Mouse (Mus musculus): ENCODE measurements at regions not wholly inside any gene's neighbourhood (a gene's known extent, or its start where the extent isn't known, plus 50 kb on each side); places are given as distances from the start of the nearest gene placed in this dataset.

DNA sequence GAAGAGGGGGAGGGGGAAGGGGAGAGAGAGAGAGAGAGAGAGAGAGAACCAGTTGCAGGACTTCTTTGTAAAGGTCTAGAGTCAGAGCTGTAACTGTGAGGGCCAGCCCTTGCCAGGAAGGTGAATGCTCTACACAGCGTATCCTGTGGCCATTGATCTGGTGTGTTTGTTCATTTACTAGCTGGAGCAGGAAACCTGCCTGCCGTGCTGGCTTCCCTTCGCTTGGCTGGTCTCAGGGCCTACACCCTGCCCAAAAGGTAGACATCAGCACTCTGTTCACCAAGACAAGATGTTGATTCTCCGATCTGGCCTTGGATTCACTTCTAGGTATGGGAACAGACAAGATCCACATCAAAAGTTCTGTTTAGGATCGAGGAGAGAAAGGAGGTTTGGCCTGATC is 87.5 kb upstream of the Haao start:
- WGBS, result 60% methylated on average over 5 of the region's 5 CpGs
- Histone ChIP-seq H3K4me1 (replicated peaks; ENCODE audit: control insufficient read depth, insufficient read depth, low read length) (peaks cover 17% of the 10 kb centered on the region), H3K4me3 (ENCODE audit: low read length) (no peak overlapping the region), H3K9ac (ENCODE audit: low read length) (no peak overlapping the region), H3K36me3 (ENCODE audit: control insufficient read depth, insufficient read depth, low read length) (no peaks in the 10 kb centered on the region), H3K27me3 (ENCODE audit: control insufficient read depth, insufficient read depth, low read depth, low read length) (no peaks in the 10 kb centered on the region), H3K27ac (ENCODE audit: low read length) (no peak overlapping the region), H3K9me3 (ENCODE audit: control insufficient read depth, low read length) (no peaks in the 10 kb centered on the region), H3K4me2 (ENCODE audit: low read depth, low read length) (no peak overlapping the region)
- ATAC-seq (ENCODE audit: low read depth), result no peak

DNA sequence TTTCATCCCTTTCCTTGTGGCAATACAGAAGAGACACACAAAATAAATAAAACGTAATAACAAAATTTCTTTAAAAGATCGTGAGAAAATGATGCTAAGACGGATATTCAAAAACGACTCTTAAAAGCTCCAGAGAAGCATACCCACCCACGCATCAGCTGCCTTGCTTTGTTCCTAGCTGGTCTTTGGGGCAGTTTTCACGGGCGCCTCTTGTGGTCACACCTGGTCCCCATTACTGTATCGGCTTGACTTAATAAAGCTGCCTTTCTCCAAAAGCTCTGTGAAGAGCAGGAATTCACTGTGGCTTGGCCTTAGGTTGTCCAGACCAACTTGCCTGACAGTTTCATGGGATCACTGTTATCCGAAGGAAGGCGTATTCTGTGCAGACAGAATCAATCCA is 86.0 kb upstream of the Haao start:
- Histone ChIP-seq H3K36me3 (ENCODE audit: control insufficient read depth, insufficient read depth, low read length) (no peaks in the 10 kb centered on the region), H3K4me2 (ENCODE audit: low read depth, low read length) (no peak overlapping the region), H3K9ac (ENCODE audit: low read length) (no peak overlapping the region), H3K4me3 (ENCODE audit: low read length) (no peak overlapping the region), H3K27me3 (ENCODE audit: control insufficient read depth, insufficient read depth, low read depth, low read length) (no peaks in the 10 kb centered on the region), H3K9me3 (ENCODE audit: control insufficient read depth, low read length) (no peaks in the 10 kb centered on the region), H3K27ac (ENCODE audit: low read length) (no peak overlapping the region), H3K4me1 (replicated peaks; ENCODE audit: control insufficient read depth, insufficient read depth, low read length) (peaks cover 15% of the 10 kb centered on the region)
- ATAC-seq (ENCODE audit: low read depth), result no peak
- WGBS, result 89% methylated on average over 10 of the region's 10 CpGs

DNA sequence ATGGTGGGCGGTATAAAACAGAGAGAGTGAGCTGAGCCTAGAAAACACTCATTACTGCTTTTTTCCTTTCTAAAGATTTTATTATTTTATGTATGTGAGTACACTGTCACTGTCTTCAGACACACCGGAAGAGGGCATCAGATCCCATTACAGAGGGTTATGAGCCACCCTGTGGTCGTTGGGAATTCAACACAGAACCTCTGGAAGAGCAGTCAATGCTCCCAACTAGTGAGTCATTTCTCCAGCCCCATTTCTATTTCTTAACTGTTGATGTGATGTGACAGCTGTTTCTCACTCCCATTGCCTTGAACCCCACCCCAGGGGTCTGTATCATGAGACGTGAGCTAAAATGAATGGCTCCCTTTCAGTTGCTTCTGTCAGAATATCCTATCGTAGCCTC is 82.6 kb upstream of the Haao start:
- Histone ChIP-seq H3K4me2 (ENCODE audit: low read depth, low read length) (no peak overlapping the region), H3K9me3 (ENCODE audit: control insufficient read depth, low read length) (no peaks in the 10 kb centered on the region), H3K27me3 (ENCODE audit: control insufficient read depth, insufficient read depth, low read depth, low read length) (no peaks in the 10 kb centered on the region), H3K9ac (ENCODE audit: low read length) (no peak overlapping the region), H3K36me3 (ENCODE audit: control insufficient read depth, insufficient read depth, low read length) (no peaks in the 10 kb centered on the region), H3K4me1 (replicated peaks; ENCODE audit: control insufficient read depth, insufficient read depth, low read length) (no peaks in the 10 kb centered on the region), H3K27ac (ENCODE audit: low read length) (no peak overlapping the region), H3K4me3 (ENCODE audit: low read length) (no peak overlapping the region)
- WGBS, result 65% methylated on average over 5 of the region's 5 CpGs
- no peak for ATAC-seq (ENCODE audit: low read depth)

DNA sequence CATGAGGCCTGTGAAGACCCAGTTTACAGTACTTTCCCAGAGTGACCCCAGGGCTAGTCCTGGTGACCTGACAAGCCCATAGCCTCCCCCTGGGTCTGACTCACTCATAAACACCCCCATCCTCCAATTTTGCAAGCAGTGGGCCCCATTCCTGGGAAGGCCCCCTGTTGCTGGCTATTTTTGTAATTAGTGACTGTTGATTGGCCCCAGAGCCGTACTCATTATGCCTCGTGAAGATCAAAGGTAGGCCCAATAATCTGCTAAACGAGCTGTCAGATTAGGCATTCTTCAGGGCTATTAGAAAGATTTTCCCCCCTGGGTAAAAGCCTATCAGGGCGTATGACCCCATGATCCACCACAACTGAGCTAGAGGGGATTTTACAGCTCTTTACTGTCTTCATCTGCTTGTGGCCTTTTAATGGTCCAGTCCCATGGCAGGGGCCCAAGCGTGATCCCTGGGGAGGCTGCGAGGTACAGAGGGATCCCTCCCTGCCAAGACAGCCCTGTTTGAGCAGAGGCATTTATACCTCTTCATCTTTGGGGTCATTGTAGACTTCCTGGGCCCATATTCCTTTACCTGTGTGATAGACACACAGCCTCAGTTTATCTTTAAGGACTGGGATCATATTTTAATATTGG is 80.1 kb upstream of the Haao start:
- Histone ChIP-seq H3K4me1 (replicated peaks; ENCODE audit: control insufficient read depth, insufficient read depth, low read length) (no peaks in the 10 kb centered on the region), H3K9ac (ENCODE audit: low read length) (no peak overlapping the region), H3K36me3 (ENCODE audit: control insufficient read depth, insufficient read depth, low read length) (no peaks in the 10 kb centered on the region), H3K9me3 (ENCODE audit: control insufficient read depth, low read length) (no peaks in the 10 kb centered on the region), H3K27ac (ENCODE audit: low read length) (no peak overlapping the region), H3K4me3 (ENCODE audit: low read length) (no peak overlapping the region), H3K27me3 (ENCODE audit: control insufficient read depth, insufficient read depth, low read depth, low read length) (no peaks in the 10 kb centered on the region), H3K4me2 (ENCODE audit: low read depth, low read length) (no peak overlapping the region)
- ATAC-seq (ENCODE audit: low read depth), result no peak
- 67% methylated on average over 6 of the region's 6 CpGs for WGBS

DNA sequence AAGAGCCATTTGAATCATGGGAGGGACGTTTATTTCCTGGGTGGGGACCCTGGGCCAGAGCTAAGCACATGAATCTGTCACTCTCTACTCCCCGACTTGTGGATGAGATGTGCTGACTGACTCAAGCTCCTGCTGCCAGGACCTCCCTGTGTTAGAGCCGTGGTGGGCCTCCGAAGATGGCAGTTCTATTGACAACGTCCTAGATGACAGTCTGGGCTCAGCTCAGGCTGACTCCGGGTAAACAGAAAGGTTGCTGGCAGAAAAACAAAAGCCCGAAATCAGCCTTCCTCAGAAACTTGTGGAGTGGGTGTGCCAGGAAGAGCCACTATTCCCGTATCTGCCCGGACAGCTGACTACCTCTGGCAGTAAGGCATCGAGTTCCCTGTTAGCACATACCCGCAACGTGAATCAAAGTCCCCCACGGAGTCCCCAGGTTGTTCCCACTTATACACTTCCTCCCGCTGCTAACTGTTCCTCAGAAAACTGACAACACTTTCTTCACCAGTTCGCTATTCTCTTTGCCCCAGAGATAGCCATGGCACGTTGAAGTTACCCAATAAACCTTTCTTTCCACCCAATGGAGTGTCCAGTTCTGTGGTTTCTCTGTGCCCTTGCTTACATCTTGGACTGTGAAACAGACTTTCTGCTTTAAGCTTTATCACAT is 76.6 kb upstream of the Haao start:
- Histone ChIP-seq H3K9ac (ENCODE audit: low read length) (no peak overlapping the region), H3K4me1 (replicated peaks; ENCODE audit: control insufficient read depth, insufficient read depth, low read length) (no peaks in the 10 kb centered on the region; the same call in 1 of the 2 replicates), H3K4me2 (ENCODE audit: low read depth, low read length) (no peak overlapping the region), H3K4me3 (ENCODE audit: low read length) (no peak overlapping the region), H3K27ac (ENCODE audit: low read length) (no peak overlapping the region), H3K9me3 (ENCODE audit: control insufficient read depth, low read length) (no peaks in the 10 kb centered on the region), H3K36me3 (ENCODE audit: control insufficient read depth, insufficient read depth, low read length) (no peaks in the 10 kb centered on the region), H3K27me3 (ENCODE audit: control insufficient read depth, insufficient read depth, low read depth, low read length) (no peaks in the 10 kb centered on the region)
- WGBS, result 38% methylated on average over 16 of the region's 16 CpGs
- ATAC-seq (ENCODE audit: low read depth), result 0 out of 2 replicates have a peak, but pooled peaks have one; percentile 34

DNA sequence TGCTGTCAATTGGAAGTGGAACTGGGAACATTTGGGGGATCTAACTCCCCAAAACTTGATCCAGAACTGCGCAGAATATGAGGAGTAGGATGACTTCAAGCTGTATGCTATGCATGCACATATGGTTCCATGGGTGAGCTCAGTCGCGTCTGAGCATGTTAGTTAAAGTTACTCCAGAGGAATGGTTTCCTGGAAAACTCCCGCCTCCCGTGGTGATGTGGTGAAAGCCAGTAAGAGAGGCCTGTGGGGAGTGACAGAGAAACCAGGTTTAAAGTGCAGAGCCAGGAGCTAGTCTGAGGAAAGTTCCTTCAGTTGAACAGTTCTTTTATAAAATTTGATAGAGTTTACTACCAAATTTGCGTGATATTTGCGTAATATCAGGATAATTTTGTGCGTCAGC is 73.1 kb upstream of the Haao start:
- Histone ChIP-seq H3K9ac (ENCODE audit: low read length) (no peak overlapping the region), H3K36me3 (ENCODE audit: control insufficient read depth, insufficient read depth, low read length) (no peaks in the 10 kb centered on the region), H3K4me1 (replicated peaks; ENCODE audit: control insufficient read depth, insufficient read depth, low read length) (peaks cover 20% of the 10 kb centered on the region), H3K4me3 (ENCODE audit: low read length) (no peak overlapping the region), H3K4me2 (ENCODE audit: low read depth, low read length) (no peak overlapping the region), H3K27ac (ENCODE audit: low read length) (no peak overlapping the region), H3K9me3 (ENCODE audit: control insufficient read depth, low read length) (no peaks in the 10 kb centered on the region), H3K27me3 (ENCODE audit: control insufficient read depth, insufficient read depth, low read depth, low read length) (no peaks in the 10 kb centered on the region)
- 79% methylated on average over 8 of the region's 8 CpGs for WGBS
- ATAC-seq (ENCODE audit: low read depth), result no peak

DNA sequence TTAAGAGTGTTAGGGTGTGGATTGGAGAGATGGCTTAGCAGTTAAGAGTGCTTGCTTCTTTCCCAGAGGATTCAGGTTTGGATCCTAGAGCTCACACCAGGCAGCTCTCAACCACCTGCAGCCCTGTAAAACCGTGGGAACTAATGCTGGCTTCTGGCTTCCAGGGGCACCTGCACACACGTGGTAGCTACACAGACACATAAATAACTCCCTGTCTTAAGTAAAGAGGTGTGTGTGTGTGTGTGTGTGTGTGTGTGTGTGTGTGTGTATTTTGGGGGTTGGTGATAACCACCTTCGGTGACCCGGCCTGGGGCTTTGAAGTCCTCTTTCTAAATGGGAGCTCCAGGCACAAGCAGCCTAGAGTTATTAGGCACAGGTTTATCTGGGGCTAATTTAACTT is 72.5 kb upstream of the Haao start:
- Histone ChIP-seq H3K9ac (ENCODE audit: low read length) (no peak overlapping the region), H3K9me3 (ENCODE audit: control insufficient read depth, low read length) (no peaks in the 10 kb centered on the region), H3K36me3 (ENCODE audit: control insufficient read depth, insufficient read depth, low read length) (no peaks in the 10 kb centered on the region), H3K4me2 (ENCODE audit: low read depth, low read length) (no peak overlapping the region), H3K4me3 (ENCODE audit: low read length) (no peak overlapping the region), H3K27me3 (ENCODE audit: control insufficient read depth, insufficient read depth, low read depth, low read length) (no peaks in the 10 kb centered on the region), H3K27ac (ENCODE audit: low read length) (no peak overlapping the region), H3K4me1 (replicated peaks; ENCODE audit: control insufficient read depth, insufficient read depth, low read length) (peaks cover 23% of the 10 kb centered on the region)
- no peak for ATAC-seq (ENCODE audit: low read depth)
- WGBS, result 35% methylated on average over 4 of the region's 4 CpGs

DNA sequence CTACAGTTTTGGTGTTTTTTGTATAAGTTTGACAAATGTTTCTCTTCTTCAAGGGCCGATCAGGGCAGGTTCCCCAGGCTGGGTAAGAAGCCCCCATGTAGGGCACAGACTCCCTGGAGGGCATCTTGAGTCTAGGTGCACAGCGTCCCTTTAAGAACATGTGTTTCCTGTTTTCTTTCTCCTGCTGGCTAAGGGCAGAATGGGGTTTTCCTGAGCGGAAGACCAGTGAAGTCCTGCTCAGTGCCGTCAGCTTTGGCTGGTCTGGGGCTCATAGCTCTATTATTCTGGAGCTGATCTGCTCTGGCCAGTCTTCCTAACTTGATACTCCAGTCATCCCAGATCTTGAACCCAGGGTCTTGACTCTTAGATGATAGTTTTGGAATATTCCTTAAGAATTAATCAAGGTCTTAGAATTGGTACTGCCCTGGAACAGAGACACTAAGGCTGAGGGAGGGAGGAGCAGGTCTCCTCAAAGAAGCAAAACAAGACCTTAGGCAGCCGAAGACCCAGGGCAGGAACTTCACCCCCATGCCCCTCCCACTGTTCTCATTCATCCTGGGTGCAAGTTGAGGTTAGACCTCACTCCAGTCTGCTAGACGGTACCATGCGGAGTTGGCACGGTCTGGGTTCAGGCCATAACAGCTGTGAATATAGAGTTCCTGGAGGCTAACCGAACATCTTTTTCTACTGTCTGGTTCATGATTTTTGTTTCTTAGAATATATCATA is 70.8 kb upstream of the Haao start:
- Histone ChIP-seq H3K27ac (ENCODE audit: low read length) (peak overlapping the region; percentile 57), H3K4me3 (ENCODE audit: low read length) (no peak overlapping the region), H3K36me3 (ENCODE audit: control insufficient read depth, insufficient read depth, low read length) (no peaks in the 10 kb centered on the region), H3K9me3 (ENCODE audit: control insufficient read depth, low read length) (no peaks in the 10 kb centered on the region), H3K9ac (ENCODE audit: low read length) (no peak overlapping the region), H3K27me3 (ENCODE audit: control insufficient read depth, insufficient read depth, low read depth, low read length) (no peaks in the 10 kb centered on the region), H3K4me1 (replicated peaks; ENCODE audit: control insufficient read depth, insufficient read depth, low read length) (peaks cover 29% of the 10 kb centered on the region), H3K4me2 (ENCODE audit: low read depth, low read length) (no peak overlapping the region)
- peak; percentile 16; the same call in 1 of the 2 replicates for ATAC-seq (ENCODE audit: low read depth)
- 65% methylated on average over 9 of the region's 9 CpGs for WGBS

DNA sequence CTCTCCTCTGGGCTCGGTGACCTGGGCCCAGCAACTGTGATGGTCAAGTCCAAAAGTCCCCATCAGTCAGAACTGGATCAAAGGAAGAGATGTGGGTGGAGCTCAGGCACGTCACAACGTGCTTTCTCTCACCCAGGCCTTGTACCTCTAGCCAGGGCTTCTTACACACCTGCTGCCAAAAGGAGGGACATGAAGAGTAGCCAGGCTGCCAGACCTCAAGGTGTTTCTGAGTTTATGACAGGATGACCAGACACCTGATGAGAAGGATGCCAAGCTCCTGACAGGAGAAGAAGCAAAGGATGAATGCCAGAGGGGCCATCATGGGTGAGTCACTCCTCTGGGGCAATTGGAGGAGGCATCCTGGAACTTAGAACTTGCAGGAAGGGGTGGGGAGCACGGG is 70.0 kb upstream of the Haao start:
- H3K4me2 ChIP-seq (ENCODE audit: low read depth, low read length), result no peak overlapping the region
- no peak for ATAC-seq (ENCODE audit: low read depth)
- no peaks in the 10 kb centered on the region for H3K27me3 ChIP-seq (ENCODE audit: control insufficient read depth, insufficient read depth, low read depth, low read length)
- WGBS, result 47% methylated on average over 4 of the region's 4 CpGs
- H3K9ac ChIP-seq (ENCODE audit: low read length), result no peak overlapping the region
- no peaks in the 10 kb centered on the region for H3K36me3 ChIP-seq (ENCODE audit: control insufficient read depth, insufficient read depth, low read length)
- H3K9me3 ChIP-seq (ENCODE audit: control insufficient read depth, low read length), result no peaks in the 10 kb centered on the region
- peaks cover 31% of the 10 kb centered on the region for H3K4me1 ChIP-seq (replicated peaks; ENCODE audit: control insufficient read depth, insufficient read depth, low read length)
- no peak overlapping the region for H3K4me3 ChIP-seq (ENCODE audit: low read length)
- H3K27ac ChIP-seq (ENCODE audit: low read length), result peak overlapping the region; percentile 88; the same call in 1 of the 2 replicates
